Mouse (Mus musculus) limb, embryonic 14.5 days (tissue): Measurements from ENCODE around the gene Rnf41. TPM values are rescaled to one million over a fixed set of nuclear protein-coding genes. Genes with fewer than 3 reads are reported as not detected.

Experiments used
- ATAC-seq: fragments of 200-750 bp; cut with Nextera tagmentation; 2 replicates; pipeline ENCODE4 v1.8.0; 2017; ENCODE audit warnings: low read depth, moderate number of reproducible peaks, moderate TSS enrichment; ENCODE audit not compliant: low FRiP score
- DNase-seq: peaks from one replicate; pipeline ENCODE4 v3.0.0-alpha.2; 2015; ENCODE audit warnings: low spot score
- H3K27ac ChIP-seq: fragments of 300-500 bp; sonication (generic); replicated peaks from 2 replicates; pipeline ENCODE4 v1.5.1; 2014; ENCODE audit warnings: low read depth, mild to moderate bottlenecking, low read length, moderate library complexity, mixed read lengths
- H3K27me3 ChIP-seq: fragments of 300-500 bp; sonication (generic); 2 replicates; pipeline ENCODE4 v1.6.1; 2014; ENCODE audit warnings: low read length, mixed read lengths; ENCODE audit not compliant: control insufficient read depth, insufficient read depth
- H3K36me3 ChIP-seq: fragments of 300-500 bp; sonication (generic); 2 replicates; pipeline ENCODE4 v1.6.1; 2014; ENCODE audit warnings: mild to moderate bottlenecking, low read length, moderate library complexity, mixed read lengths; ENCODE audit not compliant: control insufficient read depth, insufficient read depth
- H3K4me1 ChIP-seq: fragments of 300-500 bp; sonication (generic); 2 replicates; pipeline ENCODE4 v1.6.1; 2014; ENCODE audit warnings: antibody characterized with exemption, low read length, mixed read lengths; ENCODE audit not compliant: control insufficient read depth, insufficient read depth
- H3K4me2 ChIP-seq: fragments of 300-500 bp; sonication (generic); replicated peaks from 2 replicates; pipeline ENCODE4 v1.6.1; 2014; ENCODE audit warnings: low read depth, mild to moderate bottlenecking, low read length, moderate library complexity; ENCODE audit not compliant: severe bottlenecking
- H3K4me3 ChIP-seq: fragments of 300-500 bp; sonication (generic); replicated peaks from 2 replicates; pipeline ENCODE4 v1.5.1; 2014; ENCODE audit warnings: low read length
- H3K9ac ChIP-seq: fragments of 300-500 bp; sonication (generic); 2 replicates; pipeline ENCODE4 v1.6.1; 2014; ENCODE audit warnings: mild to moderate bottlenecking, low read depth, low read length, moderate library complexity; ENCODE audit not compliant: severe bottlenecking
- H3K9me3 ChIP-seq: fragments of 300-500 bp; sonication (generic); 2 replicates; pipeline ENCODE4 v1.6.1; 2016; ENCODE audit warnings: low read length; ENCODE audit not compliant: control insufficient read depth
- POLR2A ChIP-seq: fragments of 200-500 bp; IDR thresholded peaks from 2 replicates; pipeline ENCODE4 v1.8.0; 2012; ENCODE audit warnings: inconsistent platforms, mild to moderate bottlenecking, moderate library complexity, borderline replicate concordance; ENCODE audit not compliant: insufficient read depth, insufficient read length; ENCODE audit errors: extremely low read depth
- WGBS: fragments of 180-500 bp; shearing (Covaris S2); extraction: QIAGEN DNeasy Blood & Tissue Kit; methylation state at CpG from one replicate; pipeline ENCODE4 v1.1.7; 2014; 5-methylcytosine and 5-hydroxymethylcytosine counted together
- polyA plus RNA-seq, 2 experiments: library from polyadenylated mRNA; depleted of rRNA in 1 of 2; stranded (reverse) in 1 of 2; unstranded in 1 of 2; fragments of >200 nt; fragmentation: Nextera tagmentation in 1 of 2; extraction: Ambion mirVana in 1 of 2; gene quantifications; 2 replicates each; pipeline versions ENCODE4 v1.2.1 to v1.2.3; 2012 to 2014

The Rnf41 gene
- polyA plus RNA-seq, 2 experiments, result 35.7 to 37.0 TPM

- Histone ChIP-seq H3K27ac (peak within 1 kb of the TSS; percentile 95), H3K4me2 (peak within 1 kb of the TSS; percentile 62), H3K27me3 (no peaks in the 10 kb centered on the region), H3K9ac (peak within 1 kb of the TSS; percentile 96), H3K9me3 (no peaks in the 10 kb centered on the region), H3K4me3 (peak within 1 kb of the TSS; percentile 95), H3K36me3 (peaks cover 26% of the 10 kb centered on the region), H3K4me1 (peaks cover 10% of the 10 kb centered on the region)
- 0% methylated on average over 26 of the region's 86 CpGs for WGBS
- DNase-seq, result peak; percentile 61
- 0 out of 2 replicates have a peak, but pooled peaks have one; percentile 55 for TF ChIP-seq POLR2A
- peak; percentile 84 for ATAC-seq
Measured at GRCm38 (mm10) chr10:128458719-128459408, 47.4 kb downstream of the Rnf41 start, which contains the start of gene Smarcc2. Gene Smarcc2 (plus strand): TSS chr10:128459248.

GRCm38 (mm10) chr10:128459409-128460269 lies 48.2 kb downstream of the Rnf41 start:
- peaks cover 34% of the 10 kb centered on the region for H3K36me3 ChIP-seq
- peak overlapping the region; percentile 96 for H3K9ac ChIP-seq
- WGBS, result 1% methylated on average over 16 of the region's 67 CpGs
- peak; percentile 11 for DNase-seq
- peak overlapping the region; percentile 95 for H3K4me3 ChIP-seq
- H3K9me3 ChIP-seq, result no peaks in the 10 kb centered on the region
- H3K4me2 ChIP-seq, result peak overlapping the region; percentile 62
- H3K4me1 ChIP-seq, result peaks cover 10% of the 10 kb centered on the region
- ATAC-seq, result peak; percentile 53
- H3K27me3 ChIP-seq, result no peaks in the 10 kb centered on the region
- TF ChIP-seq POLR2A, result peak; percentile 38; the same call in 1 of the 2 replicates
- peak overlapping the region; percentile 95 for H3K27ac ChIP-seq

- Histone ChIP-seq H3K27ac (no peak overlapping the region; the same call in 1 of the 2 replicates), H3K9me3 (no peaks in the 10 kb centered on the region), H3K4me2 (peak overlapping the region; percentile 62), H3K4me3 (peak overlapping the region; percentile 95), H3K4me1 (peaks cover 10% of the 10 kb centered on the region), H3K27me3 (no peaks in the 10 kb centered on the region), H3K9ac (peak overlapping the region; percentile 96), H3K36me3 (peaks cover 40% of the 10 kb centered on the region)
- DNase-seq (no peak), ATAC-seq (no peak)
- WGBS, result 4% methylated on average over 5 of the region's 5 CpGs
- TF ChIP-seq POLR2A, result no peak
Measured at GRCm38 (mm10) chr10:128460270-128460630, 48.8 kb downstream of the Rnf41 start.

DNA sequence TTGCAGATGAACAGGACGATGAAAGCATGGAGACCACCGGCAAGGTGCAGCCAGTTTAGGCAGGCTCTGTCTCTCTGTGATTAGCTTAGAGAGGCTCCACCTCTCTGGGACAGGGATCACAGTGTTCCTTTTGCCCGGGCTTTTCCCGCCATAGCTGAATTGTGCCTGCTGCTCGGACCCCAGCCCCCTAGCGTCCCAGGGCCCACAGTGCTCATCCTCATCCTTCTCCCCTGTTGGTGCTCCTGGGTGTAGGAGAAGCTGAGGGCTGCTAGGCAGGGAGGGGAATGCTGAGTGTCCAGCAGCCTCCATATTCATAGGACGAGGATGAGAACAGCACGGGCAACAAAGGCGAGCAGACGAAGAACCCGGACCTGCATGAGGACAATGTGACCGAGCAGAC lies 62.9 kb downstream of the Rnf41 start:
- Histone ChIP-seq H3K4me3 (no peak overlapping the region), H3K9me3 (no peaks in the 10 kb centered on the region), H3K36me3 (peaks cover 95% of the 10 kb centered on the region), H3K9ac (no peak overlapping the region), H3K27me3 (no peaks in the 10 kb centered on the region), H3K4me1 (no peaks in the 10 kb centered on the region), H3K27ac (no peak overlapping the region), H3K4me2 (no peak overlapping the region)
- WGBS, result 93% methylated on average over 12 of the region's 12 CpGs
- TF ChIP-seq POLR2A, result no peak
- no peak for ATAC-seq
- DNase-seq, result no peak

- Histone ChIP-seq H3K4me3 (no peak overlapping the region), H3K9ac (no peak overlapping the region), H3K27me3 (no peaks in the 10 kb centered on the region), H3K36me3 (peaks cover 95% of the 10 kb centered on the region), H3K9me3 (no peaks in the 10 kb centered on the region), H3K4me2 (no peak overlapping the region), H3K27ac (no peak overlapping the region), H3K4me1 (peaks cover 4% of the 10 kb centered on the region; the same call in 1 of the 2 replicates)
- DNase-seq, result no peak
- ATAC-seq, result no peak
- TF ChIP-seq POLR2A, result no peak
- 90% methylated on average over 7 of the region's 7 CpGs for WGBS
Measured at GRCm38 (mm10) chr10:128486370-128486769, 74.9 kb downstream of the Rnf41 start.
